Mouse (Mus musculus): Measurements from ENCODE around the gene Mesp1.

GRCm38 (mm10) chr7:79786295-79786694 lies 7.3 kb downstream of the Mesp1 start:
- TF ChIP-seq CTCF (IDR thresholded peaks at IDR 0.05; ENCODE audit: borderline replicate concordance, extremely low read depth, insufficient read depth, insufficient read length) (peak; percentile 69; the same call in 1 of the 2 replicates), POLR2A (IDR thresholded peaks at IDR 0.05; ENCODE audit: borderline replicate concordance, extremely low read depth, insufficient read depth, insufficient read length, poor library complexity, severe bottlenecking) (no peak)
